Mouse (Mus musculus): ENCODE results near the gene Kdm2a. TPM values are rescaled to one million over a fixed set of nuclear protein-coding genes. Genes with fewer than 3 reads are reported as not detected.

Kdm2a gene
- polyA plus RNA-seq, 1 experiment from 2014 or later, result 18.5 TPM

DNA sequence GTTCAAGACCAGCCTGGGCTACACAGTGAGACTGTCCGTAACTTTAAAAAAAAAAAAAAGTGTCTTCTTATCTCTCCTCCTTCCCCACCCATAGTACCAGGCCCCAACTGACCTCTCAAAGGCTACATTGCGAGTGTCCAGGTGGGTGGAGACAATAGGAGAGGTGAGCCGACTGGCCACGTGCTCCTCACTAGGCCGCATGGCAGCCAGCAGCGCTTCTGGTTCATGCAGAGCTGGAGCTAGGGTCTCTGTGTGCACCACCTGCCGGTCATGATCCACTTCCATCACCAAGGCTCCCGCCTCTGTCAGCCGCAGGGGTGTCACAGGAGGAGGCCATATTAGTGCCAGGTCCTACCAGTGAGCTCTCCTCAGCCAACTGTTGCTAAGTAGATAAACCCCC is 117.7 kb downstream of the Kdm2a start:
- Histone ChIP-seq H3K4me3 (ENCODE audit: low read depth, low read length) (no peak overlapping the region), H3K9me3 (ENCODE audit: low read length) (no peaks in the 10 kb centered on the region), H3K36me3 (ENCODE audit: insufficient read depth, low read length) (no peaks in the 10 kb centered on the region), H3K27me3 (replicated peaks; ENCODE audit: insufficient read depth, low read length) (no peaks in the 10 kb centered on the region), H3K4me2 (replicated peaks; ENCODE audit: low read depth, low read length) (no peak overlapping the region), H3K9ac (replicated peaks; ENCODE audit: low read depth) (no peak overlapping the region), H3K4me1 (ENCODE audit: insufficient read depth, low read depth, low read length) (no peaks in the 10 kb centered on the region), H3K27ac (ENCODE audit: low read length) (no peak overlapping the region)
- ATAC-seq (no peak), DNase-seq (ENCODE audit: low spot score) (no peak)
- no peak for TF ChIP-seq EP300 (IDR thresholded peaks at IDR 0.05)
- no peak for TF ChIP-seq CTCF (IDR thresholded peaks at IDR 0.05)
- 94% methylated on average over 9 of the region's 9 CpGs for WGBS

- Histone ChIP-seq H3K27me3 (replicated peaks; ENCODE audit: insufficient read depth, low read length) (no peaks in the 10 kb centered on the region), H3K4me1 (ENCODE audit: insufficient read depth, low read depth, low read length) (no peaks in the 10 kb centered on the region), H3K9ac (replicated peaks; ENCODE audit: low read depth) (no peak overlapping the region), H3K4me3 (ENCODE audit: low read depth, low read length) (no peak overlapping the region), H3K9me3 (ENCODE audit: low read length) (no peaks in the 10 kb centered on the region), H3K27ac (ENCODE audit: low read length) (no peak overlapping the region), H3K4me2 (replicated peaks; ENCODE audit: low read depth, low read length) (no peak overlapping the region), H3K36me3 (ENCODE audit: insufficient read depth, low read length) (no peaks in the 10 kb centered on the region)
- no peak for DNase-seq (ENCODE audit: low spot score)
- WGBS, result 91% methylated on average over 1 of the region's 1 CpGs
- no peak for ATAC-seq
- peak; percentile 50 for TF ChIP-seq CTCF (IDR thresholded peaks at IDR 0.05)
- TF ChIP-seq EP300 (IDR thresholded peaks at IDR 0.05), result no peak
Measured at GRCm38 (mm10) chr19:4279487-4279886, 118.6 kb downstream of the Kdm2a start.

DNA sequence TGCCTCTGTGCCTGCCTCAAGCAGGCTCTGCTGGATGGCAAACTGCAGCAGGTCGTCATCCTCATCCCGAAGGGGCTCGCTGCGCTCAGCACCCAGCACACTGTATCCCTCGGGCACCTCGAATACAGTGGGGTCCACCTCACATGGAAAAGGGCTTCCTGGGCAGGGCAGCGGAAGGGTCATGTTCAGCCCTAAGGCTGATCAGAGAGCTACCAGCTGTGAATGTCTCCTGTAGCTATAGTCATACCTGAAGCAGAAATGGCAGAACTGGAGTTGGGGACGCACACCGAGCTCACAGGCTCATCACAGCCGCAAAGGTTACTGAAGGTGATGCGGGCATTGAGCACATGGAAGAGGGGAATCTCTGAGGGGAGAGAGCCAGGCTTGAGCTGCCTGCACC is 127.1 kb downstream of the Kdm2a start:
- no peak for TF ChIP-seq EP300 (IDR thresholded peaks at IDR 0.05)
- no peak for TF ChIP-seq CTCF (IDR thresholded peaks at IDR 0.05)
- Histone ChIP-seq H3K27me3 (replicated peaks; ENCODE audit: insufficient read depth, low read length) (no peaks in the 10 kb centered on the region), H3K9ac (replicated peaks; ENCODE audit: low read depth) (no peak overlapping the region), H3K4me3 (ENCODE audit: low read depth, low read length) (no peak overlapping the region), H3K36me3 (ENCODE audit: insufficient read depth, low read length) (no peaks in the 10 kb centered on the region), H3K27ac (ENCODE audit: low read length) (no peak overlapping the region), H3K4me1 (ENCODE audit: insufficient read depth, low read depth, low read length) (0 out of 2 replicates have a peak, but pooled peaks cover 4% of the 10 kb centered on the region), H3K4me2 (replicated peaks; ENCODE audit: low read depth, low read length) (no peak overlapping the region), H3K9me3 (ENCODE audit: low read length) (no peaks in the 10 kb centered on the region)
- ATAC-seq (no peak), DNase-seq (ENCODE audit: low spot score) (no peak)
- 94% methylated on average over 11 of the region's 11 CpGs for WGBS

DNA sequence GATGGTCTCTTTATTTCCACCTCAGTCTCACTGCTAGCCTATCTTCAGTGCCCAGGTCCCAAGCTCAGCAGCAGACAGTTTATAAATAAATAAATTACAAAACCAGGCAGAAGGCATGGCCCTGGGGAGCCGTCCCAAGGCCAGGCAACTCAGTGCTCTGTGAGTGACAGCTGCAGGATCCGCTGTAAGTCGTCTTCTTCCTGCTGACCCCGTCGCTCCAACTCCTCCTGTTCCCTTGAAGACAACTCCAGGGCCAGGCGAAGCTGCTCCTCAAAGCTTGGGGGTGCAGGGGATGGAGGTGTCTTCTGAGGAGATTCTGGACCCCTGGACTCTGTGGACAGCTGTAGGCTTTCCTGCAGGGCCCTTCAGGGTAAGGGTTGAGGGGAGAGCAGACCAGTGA is 127.9 kb downstream of the Kdm2a start:
- TF ChIP-seq CTCF (IDR thresholded peaks at IDR 0.05) (no peak), EP300 (IDR thresholded peaks at IDR 0.05) (no peak)
- no peak overlapping the region for H3K4me3 ChIP-seq (ENCODE audit: low read depth, low read length)
- WGBS, result 50% methylated on average over 6 of the region's 6 CpGs
- no peak overlapping the region for H3K27ac ChIP-seq (ENCODE audit: low read length)
- no peak for ATAC-seq
- no peaks in the 10 kb centered on the region for H3K27me3 ChIP-seq (replicated peaks; ENCODE audit: insufficient read depth, low read length)
- H3K9me3 ChIP-seq (ENCODE audit: low read length), result no peaks in the 10 kb centered on the region
- no peak overlapping the region for H3K4me2 ChIP-seq (replicated peaks; ENCODE audit: low read depth, low read length)
- DNase-seq (ENCODE audit: low spot score), result no peak
- 0 out of 2 replicates have a peak, but pooled peaks cover 4% of the 10 kb centered on the region for H3K4me1 ChIP-seq (ENCODE audit: insufficient read depth, low read depth, low read length)
- no peak overlapping the region for H3K9ac ChIP-seq (replicated peaks; ENCODE audit: low read depth)
- no peaks in the 10 kb centered on the region for H3K36me3 ChIP-seq (ENCODE audit: insufficient read depth, low read length)

- H3K36me3 ChIP-seq (ENCODE audit: insufficient read depth, low read length), result no peaks in the 10 kb centered on the region
- H3K9me3 ChIP-seq (ENCODE audit: low read length), result no peaks in the 10 kb centered on the region
- DNase-seq (ENCODE audit: low spot score) (peak; percentile 92), ATAC-seq (peak; percentile 97)
- H3K4me1 ChIP-seq (ENCODE audit: insufficient read depth, low read depth, low read length), result 0 out of 2 replicates have a peak, but pooled peaks cover 4% of the 10 kb centered on the region
- peak within 1 kb of the TSS; percentile 58 for H3K9ac ChIP-seq (replicated peaks; ENCODE audit: low read depth)
- no peaks in the 10 kb centered on the region for H3K27me3 ChIP-seq (replicated peaks; ENCODE audit: insufficient read depth, low read length)
- TF ChIP-seq CTCF (IDR thresholded peaks at IDR 0.05) (no peak), EP300 (IDR thresholded peaks at IDR 0.05) (no peak)
- peak within 1 kb of the TSS; percentile 71 for H3K27ac ChIP-seq (ENCODE audit: low read length)
- peak within 1 kb of the TSS; percentile 62 for H3K4me2 ChIP-seq (replicated peaks; ENCODE audit: low read depth, low read length)
- peak within 1 kb of the TSS; percentile 45 for H3K4me3 ChIP-seq (ENCODE audit: low read depth, low read length)
- 8% methylated on average over 46 of the region's 46 CpGs for WGBS
Measured at GRCm38 (mm10) chr19:4268566-4269361, 129.3 kb downstream of the Kdm2a start, which contains the start of gene Ssh3. Ssh3 (minus strand) TSS chr19:4269180.

GRCm38 (mm10) chr19:4265956-4266355 is 132.1 kb downstream of the Kdm2a start:
- ATAC-seq (no peak), DNase-seq (ENCODE audit: low spot score) (no peak)
- no peak overlapping the region for H3K9ac ChIP-seq (replicated peaks; ENCODE audit: low read depth)
- no peaks in the 10 kb centered on the region for H3K27me3 ChIP-seq (replicated peaks; ENCODE audit: insufficient read depth, low read length)
- H3K27ac ChIP-seq (ENCODE audit: low read length), result no peak overlapping the region
- H3K9me3 ChIP-seq (ENCODE audit: low read length), result no peaks in the 10 kb centered on the region
- H3K36me3 ChIP-seq (ENCODE audit: insufficient read depth, low read length), result no peaks in the 10 kb centered on the region
- no peak overlapping the region for H3K4me3 ChIP-seq (ENCODE audit: low read depth, low read length)
- 0 out of 2 replicates have a peak, but pooled peaks cover 4% of the 10 kb centered on the region for H3K4me1 ChIP-seq (ENCODE audit: insufficient read depth, low read depth, low read length)
- 64% methylated on average over 4 of the region's 4 CpGs for WGBS
- TF ChIP-seq EP300 (IDR thresholded peaks at IDR 0.05) (no peak), CTCF (IDR thresholded peaks at IDR 0.05) (0 out of 2 replicates have a peak, but pooled peaks have one; percentile 14)
- no peak overlapping the region for H3K4me2 ChIP-seq (replicated peaks; ENCODE audit: low read depth, low read length)

Other genes with a start within 250 kb of the Kdm2a start
- 183 and 192 TPM in 2 replicates for gene Coro1b, start 249.7 kb downstream of the Kdm2a start, polyA plus RNA-seq (2015; fragmentation: Nextera tagmentation; extraction: Ambion mirVana)
- gene Ptprcap, start 244.7 kb downstream of the Kdm2a start, polyA plus RNA-seq (2015; fragmentation: Nextera tagmentation; extraction: Ambion mirVana), result 3.4 and 3.7 TPM in 2 replicates
- 28.4 and 35.1 TPM in 2 replicates for gene Rps6kb2, start 234.9 kb downstream of the Kdm2a start, polyA plus RNA-seq (2015; fragmentation: Nextera tagmentation; extraction: Ambion mirVana)
- 1.8 and 2.6 TPM in 2 replicates for gene Carns1, start 222.8 kb downstream of the Kdm2a start, polyA plus RNA-seq (2015; fragmentation: Nextera tagmentation; extraction: Ambion mirVana)
- gene Tbc1d10c, start 207.0 kb downstream of the Kdm2a start, polyA plus RNA-seq (2015; fragmentation: Nextera tagmentation; extraction: Ambion mirVana), result 3.9 and 4.5 TPM in 2 replicates
- gene Ppp1ca, start 206.2 kb downstream of the Kdm2a start, polyA plus RNA-seq (2015; fragmentation: Nextera tagmentation; extraction: Ambion mirVana), result 619 and 631 TPM in 2 replicates
- 14.1 and 14.3 TPM in 2 replicates for gene Rad9a, start 196.6 kb downstream of the Kdm2a start, polyA plus RNA-seq (2015; fragmentation: Nextera tagmentation; extraction: Ambion mirVana)
- 7.6 and 8.0 TPM in 2 replicates for gene Clcf1, start 184.0 kb downstream of the Kdm2a start, polyA plus RNA-seq (2015; fragmentation: Nextera tagmentation; extraction: Ambion mirVana)
- gene AC109138.7, start 183.9 kb downstream of the Kdm2a start, polyA plus RNA-seq (2015; fragmentation: Nextera tagmentation; extraction: Ambion mirVana), result not detected in 2 replicates
- 58.6 and 63.6 TPM in 2 replicates for gene Pold4, start 166.4 kb downstream of the Kdm2a start, polyA plus RNA-seq (2015; fragmentation: Nextera tagmentation; extraction: Ambion mirVana)
- 22.7 and 24.4 TPM in 2 replicates for gene Ssh3, start 129.1 kb downstream of the Kdm2a start, polyA plus RNA-seq (2015; fragmentation: Nextera tagmentation; extraction: Ambion mirVana)
- gene Ankrd13d, start 115.1 kb downstream of the Kdm2a start, polyA plus RNA-seq (2015; fragmentation: Nextera tagmentation; extraction: Ambion mirVana), result 2.0 and 2.6 TPM in 2 replicates
- 13.9 and 14.0 TPM in 2 replicates for gene Grk2, start 92.1 kb downstream of the Kdm2a start, polyA plus RNA-seq (2015; fragmentation: Nextera tagmentation; extraction: Ambion mirVana)
- gene Rhod, start 41.1 kb upstream of the Kdm2a start, polyA plus RNA-seq (2015; fragmentation: Nextera tagmentation; extraction: Ambion mirVana), result 25.0 and 25.1 TPM in 2 replicates
- gene Syt12, start 79.2 kb upstream of the Kdm2a start, polyA plus RNA-seq (2015; fragmentation: Nextera tagmentation; extraction: Ambion mirVana), result 1.0 and 1.3 TPM in 2 replicates
- gene 2010003K11Rik, start 100.3 kb upstream of the Kdm2a start, polyA plus RNA-seq (2015; fragmentation: Nextera tagmentation; extraction: Ambion mirVana), result 0.12 and 0.20 TPM in 2 replicates
- 38.6 and 40.9 TPM in 2 replicates for gene Pcx, start 112.2 kb upstream of the Kdm2a start, polyA plus RNA-seq (2015; fragmentation: Nextera tagmentation; extraction: Ambion mirVana)
- gene Lrfn4, start 217.4 kb upstream of the Kdm2a start, polyA plus RNA-seq (2015; fragmentation: Nextera tagmentation; extraction: Ambion mirVana), result 3.2 and 3.4 TPM in 2 replicates
- 52.5 and 54.9 TPM in 2 replicates for gene Rce1, start 227.4 kb upstream of the Kdm2a start, polyA plus RNA-seq (2015; fragmentation: Nextera tagmentation; extraction: Ambion mirVana)

Data from lung, postnatal 0 days (tissue).